ENCODE assay signal across 7 mouse cellular contexts in genomic region chr8:121650389-121651307, GRCm38 (mm10). TPM values are rescaled to one million over a fixed set of nuclear protein-coding genes. Genes with fewer than 3 reads are reported as not detected.
DNase-seq lines count a peak whose midpoint lies in the region; ATAC-seq and TF ChIP-seq lines count a peak whose summit lies in the region.

No protein-coding gene starts in this region.

- peak overlapping the region; percentile 50 for H3K9ac ChIP-seq in embryonic facial prominence, embryonic 15.5 days
- peak overlapping the region; percentile 86 for H3K9ac ChIP-seq in midbrain, postnatal 0 days (replicated peaks; ENCODE audit: low read length, poor library complexity, severe bottlenecking)

- H3K36me3 ChIP-seq in testis, adult 2 months (ENCODE audit: control insufficient read depth, insufficient read depth, low read length), result no peaks in the 10 kb centered on the region
- H3K36me3 ChIP-seq in embryonic facial prominence, embryonic 15.5 days, result no peaks in the 10 kb centered on the region
- H3K36me3 ChIP-seq in midbrain, postnatal 0 days (ENCODE audit: insufficient read depth, low read length), result no peaks in the 10 kb centered on the region

- H3K27me3 ChIP-seq in testis, adult 2 months (ENCODE audit: control insufficient read depth, insufficient read depth, low read length), result no peaks in the 10 kb centered on the region
- H3K27me3 ChIP-seq in embryonic facial prominence, embryonic 15.5 days, result no peaks in the 10 kb centered on the region
- no peaks in the 10 kb centered on the region for H3K27me3 ChIP-seq in midbrain, postnatal 0 days (ENCODE audit: insufficient read depth, low read length)

- 52% methylated on average over 20 of the region's 20 CpGs for WGBS in embryonic facial prominence, embryonic 15.5 days
- 50% methylated on average over 20 of the region's 20 CpGs for WGBS in midbrain, postnatal 0 days

- H3K4me2 ChIP-seq in embryonic facial prominence, embryonic 15.5 days (replicated peaks), result peak overlapping the region; percentile 93
- peak overlapping the region; percentile 99 for H3K4me2 ChIP-seq in midbrain, postnatal 0 days (ENCODE audit: low read depth, low read length, poor library complexity, severe bottlenecking)

- no peak for DNase-seq in testis, postnatal 14 days (ENCODE audit: low spot score)
- DNase-seq in kidney, adult 9 months, result peak; percentile 69
- DNase-seq in midbrain, postnatal 0 days (ENCODE audit: low spot score), result no peak
- no peak for DNase-seq in frontal cortex, adult 2 months (ENCODE audit: extremely low spot score in 1 of 2, low spot score in 1 of 2)
- DNase-seq in spleen, postnatal 36 days (ENCODE audit: low spot score in 2 of 2), result no peak

- H3K4me1 ChIP-seq in testis, adult 2 months (ENCODE audit: control insufficient read depth, insufficient read depth, low read length), result peaks cover 26% of the 10 kb centered on the region
- H3K4me1 ChIP-seq in embryonic facial prominence, embryonic 15.5 days, result peaks cover 63% of the 10 kb centered on the region
- H3K4me1 ChIP-seq in midbrain, postnatal 0 days (ENCODE audit: insufficient read depth, low read length), result peaks cover 42% of the 10 kb centered on the region

- H3K9me3 ChIP-seq in embryonic facial prominence, embryonic 15.5 days (replicated peaks), result no peaks in the 10 kb centered on the region
- no peaks in the 10 kb centered on the region for H3K9me3 ChIP-seq in midbrain, postnatal 0 days (ENCODE audit: low read length)

- no peak overlapping the region for H3K4me3 ChIP-seq in testis, adult 2 months (ENCODE audit: control insufficient read depth, low read depth, low read length)
- H3K4me3 ChIP-seq in embryonic facial prominence, embryonic 15.5 days (replicated peaks), result peak overlapping the region; percentile 64
- H3K4me3 ChIP-seq in midbrain, postnatal 0 days (ENCODE audit: low read depth, low read length), result peak overlapping the region; percentile 81

- ATAC-seq in embryonic facial prominence, embryonic 15.5 days (ENCODE audit: insufficient number of reproducible peaks, low FRiP score, low TSS enrichment, low read depth), result no peak
- ATAC-seq in midbrain, postnatal 0 days (ENCODE audit: low FRiP score), result no peak

- no peak overlapping the region for H3K27ac ChIP-seq in testis, adult 2 months (ENCODE audit: control insufficient read depth, insufficient read depth, low read depth, low read length)
- H3K27ac ChIP-seq in embryonic facial prominence, embryonic 15.5 days (replicated peaks), result no peak overlapping the region
- H3K27ac ChIP-seq in midbrain, postnatal 0 days (ENCODE audit: low read depth, low read length), result peak overlapping the region; percentile 99; the same call in 1 of the 2 replicates

- no peak for TF ChIP-seq CTCF in testis, adult 2 months (IDR thresholded peaks at IDR 0.05; ENCODE audit: control insufficient read depth, insufficient read depth, insufficient replicate concordance, low read depth, low read length)
- TF ChIP-seq CTCF in midbrain, postnatal 0 days (IDR thresholded peaks at IDR 0.05), result no peak

- 0 out of 2 replicates have a peak, but pooled peaks have one; percentile 5 for TF ChIP-seq POLR2A in testis, adult 2 months (IDR thresholded peaks at IDR 0.05; ENCODE audit: control insufficient read depth, low read depth, low read length)

RNA-seq across cellular contexts. Expression of gene Zcchc14, which starts 2.1 kb away (rescaled TPM):
- polyA plus RNA-seq in testis, adult 2 months (2012; rRNA removed), result 10.9 and 11.0 TPM in 2 replicates
- 15.0 and 16.2 TPM in 2 replicates for polyA plus RNA-seq in embryonic facial prominence, embryonic 15.5 days (2015; fragmentation: Nextera tagmentation; extraction: Ambion mirVana)
- 66.5 and 68.5 TPM in 2 replicates for total RNA-seq in midbrain, postnatal 0 days (2014; rRNA removed)
- polyA plus RNA-seq in midbrain, postnatal 0 days (2015; fragmentation: Nextera tagmentation; extraction: Ambion mirVana), result 11.5 and 16.9 TPM in 2 replicates
- polyA plus RNA-seq in frontal cortex, adult 2 months (2012; rRNA removed), result 51.8 and 59.3 TPM in 2 replicates
